Mouse (Mus musculus): ENCODE results near the gene Slc7a14. TPM values are rescaled to one million over a fixed set of nuclear protein-coding genes. Genes with fewer than 3 reads are reported as not detected.

Slc7a14 gene
- polyA plus RNA-seq, 1 experiment from 2014 or later: 0.11 TPM

DNA sequence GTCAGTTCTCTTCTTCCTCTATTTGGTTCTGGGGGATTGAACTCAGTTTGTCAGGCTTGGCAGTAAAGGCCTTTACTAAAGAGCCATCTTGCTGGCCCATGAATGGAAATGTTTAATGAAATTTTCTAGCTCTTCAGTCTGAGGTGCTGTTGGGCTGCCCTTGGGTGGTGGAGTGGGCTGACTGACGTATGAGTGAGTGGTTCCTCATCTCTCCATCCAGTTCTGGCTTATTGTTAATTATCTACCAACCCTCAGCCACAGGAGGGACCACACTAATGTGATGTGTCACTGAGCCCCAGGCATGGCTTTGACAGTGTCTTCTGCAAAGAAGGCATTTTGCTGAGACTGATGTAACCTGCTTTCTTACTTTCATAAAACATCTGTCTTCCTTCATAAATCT lies 66.7 kb downstream of the Slc7a14 start:
- Histone ChIP-seq H3K27ac (ENCODE audit: low read length) (no peak overlapping the region), H3K4me3 (ENCODE audit: low read length) (no peak overlapping the region), H3K27me3 (ENCODE audit: control insufficient read depth, insufficient read depth, low read depth, low read length) (no peaks in the 10 kb centered on the region), H3K9ac (ENCODE audit: low read length) (no peak overlapping the region), H3K4me1 (replicated peaks; ENCODE audit: control insufficient read depth, insufficient read depth, low read length) (no peaks in the 10 kb centered on the region), H3K4me2 (ENCODE audit: low read depth, low read length) (no peak overlapping the region), H3K9me3 (ENCODE audit: control insufficient read depth, low read length) (no peaks in the 10 kb centered on the region), H3K36me3 (ENCODE audit: control insufficient read depth, insufficient read depth, low read length) (no peaks in the 10 kb centered on the region)
- no peak for ATAC-seq (ENCODE audit: low read depth)
- WGBS: 42% methylated on average over 1 of the region's 1 CpGs

GRCm38 (mm10) chr3:31240840-31241239 lies 69.3 kb downstream of the Slc7a14 start:
- Histone ChIP-seq H3K27ac (ENCODE audit: low read length) (no peak overlapping the region), H3K9ac (ENCODE audit: low read length) (no peak overlapping the region), H3K4me2 (ENCODE audit: low read depth, low read length) (no peak overlapping the region), H3K4me3 (ENCODE audit: low read length) (no peak overlapping the region), H3K27me3 (ENCODE audit: control insufficient read depth, insufficient read depth, low read depth, low read length) (no peaks in the 10 kb centered on the region), H3K9me3 (ENCODE audit: control insufficient read depth, low read length) (no peaks in the 10 kb centered on the region), H3K4me1 (replicated peaks; ENCODE audit: control insufficient read depth, insufficient read depth, low read length) (no peaks in the 10 kb centered on the region), H3K36me3 (ENCODE audit: control insufficient read depth, insufficient read depth, low read length) (no peaks in the 10 kb centered on the region)
- WGBS: 85% methylated on average over 8 of the region's 8 CpGs
- ATAC-seq (ENCODE audit: low read depth): no peak

DNA sequence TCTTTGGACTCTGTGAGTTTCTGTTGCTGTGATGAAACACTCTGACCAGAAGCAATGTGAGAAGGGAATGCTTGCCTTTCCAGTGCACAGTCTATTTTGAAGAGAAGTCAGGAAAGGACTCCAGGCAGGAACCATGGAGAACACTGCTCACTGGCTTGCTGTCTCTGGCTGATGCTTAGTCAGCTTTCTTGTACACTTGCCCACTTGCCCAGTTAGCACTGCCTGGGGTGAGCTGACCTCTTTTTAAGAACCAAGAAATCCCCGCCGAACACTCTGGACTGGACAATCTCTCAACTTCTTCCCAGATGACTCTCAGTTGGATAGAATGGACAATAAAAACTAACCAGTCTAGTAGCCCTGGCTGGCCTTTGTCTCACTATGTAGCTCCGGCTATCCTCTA lies 70.5 kb downstream of the Slc7a14 start:
- H3K9ac ChIP-seq (ENCODE audit: low read length): no peak overlapping the region
- 88% methylated on average over 3 of the region's 3 CpGs for WGBS
- H3K4me3 ChIP-seq (ENCODE audit: low read length): no peak overlapping the region
- H3K36me3 ChIP-seq (ENCODE audit: control insufficient read depth, insufficient read depth, low read length): no peaks in the 10 kb centered on the region
- ATAC-seq (ENCODE audit: low read depth): no peak
- H3K4me2 ChIP-seq (ENCODE audit: low read depth, low read length): no peak overlapping the region
- H3K9me3 ChIP-seq (ENCODE audit: control insufficient read depth, low read length): no peaks in the 10 kb centered on the region
- no peaks in the 10 kb centered on the region for H3K27me3 ChIP-seq (ENCODE audit: control insufficient read depth, insufficient read depth, low read depth, low read length)
- no peak overlapping the region for H3K27ac ChIP-seq (ENCODE audit: low read length)
- H3K4me1 ChIP-seq (replicated peaks; ENCODE audit: control insufficient read depth, insufficient read depth, low read length): peaks cover 5% of the 10 kb centered on the region

GRCm38 (mm10) chr3:31237936-31238335 lies 72.2 kb downstream of the Slc7a14 start:
- ATAC-seq (ENCODE audit: low read depth): no peak
- Histone ChIP-seq H3K4me1 (replicated peaks; ENCODE audit: control insufficient read depth, insufficient read depth, low read length) (peaks cover 5% of the 10 kb centered on the region), H3K36me3 (ENCODE audit: control insufficient read depth, insufficient read depth, low read length) (no peaks in the 10 kb centered on the region), H3K27ac (ENCODE audit: low read length) (no peak overlapping the region), H3K9me3 (ENCODE audit: control insufficient read depth, low read length) (no peaks in the 10 kb centered on the region), H3K4me3 (ENCODE audit: low read length) (no peak overlapping the region), H3K27me3 (ENCODE audit: control insufficient read depth, insufficient read depth, low read depth, low read length) (no peaks in the 10 kb centered on the region), H3K9ac (ENCODE audit: low read length) (no peak overlapping the region), H3K4me2 (ENCODE audit: low read depth, low read length) (no peak overlapping the region)
- WGBS: 31% methylated on average over 3 of the region's 3 CpGs

DNA sequence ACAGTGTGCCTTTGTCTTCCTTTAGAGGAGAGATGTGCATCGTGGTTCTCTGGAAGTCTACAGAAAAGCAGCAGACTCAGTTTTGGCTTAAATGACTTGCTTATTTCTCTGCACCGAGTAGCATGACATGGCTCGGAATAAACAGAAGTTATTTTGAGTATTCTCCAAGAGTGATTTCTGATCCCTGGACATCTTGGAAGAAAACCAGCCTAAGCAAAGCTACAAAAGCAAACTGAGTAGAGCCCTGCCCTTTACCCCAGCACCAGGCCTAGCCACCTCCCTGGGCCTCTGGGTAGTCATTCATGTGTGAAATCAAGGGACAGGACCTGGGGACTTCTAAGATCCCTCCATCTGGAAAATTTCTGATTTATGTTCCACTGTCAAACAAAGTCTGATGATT lies 74.0 kb downstream of the Slc7a14 start:
- Histone ChIP-seq H3K4me2 (ENCODE audit: low read depth, low read length) (no peak overlapping the region), H3K9ac (ENCODE audit: low read length) (no peak overlapping the region), H3K27me3 (ENCODE audit: control insufficient read depth, insufficient read depth, low read depth, low read length) (no peaks in the 10 kb centered on the region), H3K27ac (ENCODE audit: low read length) (no peak overlapping the region; the same call in 1 of the 2 replicates), H3K4me1 (replicated peaks; ENCODE audit: control insufficient read depth, insufficient read depth, low read length) (peaks cover 5% of the 10 kb centered on the region), H3K4me3 (ENCODE audit: low read length) (no peak overlapping the region), H3K36me3 (ENCODE audit: control insufficient read depth, insufficient read depth, low read length) (no peaks in the 10 kb centered on the region), H3K9me3 (ENCODE audit: control insufficient read depth, low read length) (no peaks in the 10 kb centered on the region)
- WGBS: 54% methylated on average over 3 of the region's 3 CpGs
- ATAC-seq (ENCODE audit: low read depth): peak; percentile 56

DNA sequence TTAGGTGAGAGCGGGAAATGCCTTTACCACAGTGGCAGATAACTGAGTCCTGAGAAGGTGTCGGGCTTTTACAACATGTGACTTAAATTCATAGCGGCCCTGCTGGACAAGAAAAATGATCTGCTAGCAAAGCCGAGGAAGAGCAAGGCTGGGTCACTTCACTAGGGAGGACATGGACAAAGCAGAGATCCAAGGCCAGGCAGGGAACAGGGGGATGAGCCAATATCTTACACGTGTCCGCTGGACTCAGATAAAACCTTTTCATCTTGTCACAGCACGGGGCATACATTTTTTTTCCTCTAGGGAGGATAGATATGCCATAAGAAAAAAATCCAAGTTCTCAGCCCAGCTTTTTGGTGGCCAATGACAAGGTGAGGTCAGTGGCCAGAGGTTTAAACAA lies 75.8 kb downstream of the Slc7a14 start:
- Histone ChIP-seq H3K4me2 (ENCODE audit: low read depth, low read length) (no peak overlapping the region), H3K27ac (ENCODE audit: low read length) (no peak overlapping the region), H3K4me1 (replicated peaks; ENCODE audit: control insufficient read depth, insufficient read depth, low read length) (peaks cover 5% of the 10 kb centered on the region), H3K27me3 (ENCODE audit: control insufficient read depth, insufficient read depth, low read depth, low read length) (no peaks in the 10 kb centered on the region), H3K4me3 (ENCODE audit: low read length) (no peak overlapping the region), H3K36me3 (ENCODE audit: control insufficient read depth, insufficient read depth, low read length) (no peaks in the 10 kb centered on the region), H3K9ac (ENCODE audit: low read length) (no peak overlapping the region), H3K9me3 (ENCODE audit: control insufficient read depth, low read length) (no peaks in the 10 kb centered on the region)
- WGBS: 34% methylated on average over 7 of the region's 7 CpGs
- peak; percentile 21; the same call in 1 of the 2 replicates for ATAC-seq (ENCODE audit: low read depth)

DNA sequence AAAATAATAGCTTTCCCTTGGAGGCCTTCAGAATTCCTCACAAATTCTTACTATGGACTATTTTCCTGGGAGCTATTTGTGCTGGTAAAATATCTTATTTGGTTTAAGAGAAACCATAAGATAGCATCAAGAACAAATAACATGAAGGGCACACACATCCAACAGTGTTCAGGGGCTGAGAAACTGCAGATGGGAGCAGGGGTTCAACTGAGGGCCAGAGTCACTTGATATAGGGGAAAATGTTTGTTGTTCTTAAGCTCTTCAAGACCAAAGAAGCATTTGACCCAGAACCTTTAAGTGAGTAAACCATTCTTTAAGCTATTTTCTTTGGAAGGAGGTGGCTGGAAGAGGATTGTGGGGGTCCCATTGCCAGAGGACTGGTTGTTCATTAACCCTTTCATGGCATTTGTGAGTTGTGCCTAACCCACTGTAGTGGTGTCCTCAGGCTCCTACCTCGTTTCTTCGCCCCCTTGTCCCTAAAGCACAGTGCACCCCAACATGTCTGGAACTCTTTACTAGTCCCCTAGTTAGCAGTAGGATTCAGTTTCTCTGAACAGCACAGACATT lies 76.3 kb downstream of the Slc7a14 start:
- peak; percentile 58 for ATAC-seq (ENCODE audit: low read depth)
- Histone ChIP-seq H3K27me3 (ENCODE audit: control insufficient read depth, insufficient read depth, low read depth, low read length) (no peaks in the 10 kb centered on the region), H3K36me3 (ENCODE audit: control insufficient read depth, insufficient read depth, low read length) (no peaks in the 10 kb centered on the region), H3K4me3 (ENCODE audit: low read length) (no peak overlapping the region), H3K27ac (ENCODE audit: low read length) (no peak overlapping the region), H3K4me1 (replicated peaks; ENCODE audit: control insufficient read depth, insufficient read depth, low read length) (peaks cover 5% of the 10 kb centered on the region), H3K9ac (ENCODE audit: low read length) (no peak overlapping the region), H3K4me2 (ENCODE audit: low read depth, low read length) (no peak overlapping the region), H3K9me3 (ENCODE audit: control insufficient read depth, low read length) (no peaks in the 10 kb centered on the region)
- 46% methylated on average over 2 of the region's 2 CpGs for WGBS

DNA sequence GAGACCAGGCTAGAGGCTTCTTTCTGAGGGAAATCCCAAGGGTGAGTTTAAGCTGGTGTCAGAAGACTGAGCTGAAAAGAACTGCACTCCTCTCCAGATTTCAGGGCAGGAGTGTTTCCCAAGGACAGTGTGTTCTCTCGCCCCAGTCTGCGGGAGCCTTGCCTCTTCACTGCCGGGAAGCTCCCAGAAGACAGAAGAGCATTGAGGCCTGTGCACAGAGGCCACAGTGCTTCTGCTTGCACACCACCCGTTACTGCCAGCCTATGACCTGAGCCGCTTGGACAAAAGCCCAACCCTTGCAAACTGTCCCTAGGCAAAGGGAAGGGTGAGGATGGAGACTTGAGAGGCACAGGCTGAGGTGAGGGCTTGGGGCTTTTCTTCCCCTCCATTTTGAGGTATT lies 80.9 kb downstream of the Slc7a14 start:
- Histone ChIP-seq H3K4me2 (ENCODE audit: low read depth, low read length) (no peak overlapping the region), H3K4me1 (replicated peaks; ENCODE audit: control insufficient read depth, insufficient read depth, low read length) (no peaks in the 10 kb centered on the region), H3K27me3 (ENCODE audit: control insufficient read depth, insufficient read depth, low read depth, low read length) (no peaks in the 10 kb centered on the region), H3K9me3 (ENCODE audit: control insufficient read depth, low read length) (no peaks in the 10 kb centered on the region), H3K4me3 (ENCODE audit: low read length) (no peak overlapping the region), H3K27ac (ENCODE audit: low read length) (no peak overlapping the region), H3K9ac (ENCODE audit: low read length) (no peak overlapping the region), H3K36me3 (ENCODE audit: control insufficient read depth, insufficient read depth, low read length) (no peaks in the 10 kb centered on the region)
- WGBS: 64% methylated on average over 5 of the region's 5 CpGs
- no peak for ATAC-seq (ENCODE audit: low read depth)

DNA sequence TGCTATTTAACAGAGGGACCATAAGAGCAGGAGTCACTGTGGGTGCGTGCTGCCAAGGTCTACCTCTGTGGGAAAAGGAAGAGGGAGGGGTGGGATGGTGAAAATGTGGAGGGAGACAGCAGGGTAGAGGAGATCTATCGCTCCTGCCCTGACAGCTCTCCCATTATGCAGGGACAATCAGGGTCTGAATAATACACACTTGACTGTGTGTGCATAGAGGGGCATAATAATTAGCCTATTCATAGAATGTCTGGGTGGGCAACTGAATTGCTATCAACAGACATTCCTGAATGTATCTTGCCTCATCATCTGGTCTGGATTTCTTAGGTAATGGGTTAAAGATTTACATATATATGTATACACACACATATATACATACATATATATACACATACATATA lies 81.7 kb downstream of the Slc7a14 start:
- ATAC-seq (ENCODE audit: low read depth): no peak
- Histone ChIP-seq H3K4me2 (ENCODE audit: low read depth, low read length) (no peak overlapping the region), H3K27ac (ENCODE audit: low read length) (no peak overlapping the region), H3K4me3 (ENCODE audit: low read length) (no peak overlapping the region), H3K36me3 (ENCODE audit: control insufficient read depth, insufficient read depth, low read length) (no peaks in the 10 kb centered on the region), H3K9me3 (ENCODE audit: control insufficient read depth, low read length) (no peaks in the 10 kb centered on the region), H3K9ac (ENCODE audit: low read length) (no peak overlapping the region), H3K4me1 (replicated peaks; ENCODE audit: control insufficient read depth, insufficient read depth, low read length) (no peaks in the 10 kb centered on the region), H3K27me3 (ENCODE audit: control insufficient read depth, insufficient read depth, low read depth, low read length) (no peaks in the 10 kb centered on the region)
- 62% methylated on average over 2 of the region's 2 CpGs for WGBS

DNA sequence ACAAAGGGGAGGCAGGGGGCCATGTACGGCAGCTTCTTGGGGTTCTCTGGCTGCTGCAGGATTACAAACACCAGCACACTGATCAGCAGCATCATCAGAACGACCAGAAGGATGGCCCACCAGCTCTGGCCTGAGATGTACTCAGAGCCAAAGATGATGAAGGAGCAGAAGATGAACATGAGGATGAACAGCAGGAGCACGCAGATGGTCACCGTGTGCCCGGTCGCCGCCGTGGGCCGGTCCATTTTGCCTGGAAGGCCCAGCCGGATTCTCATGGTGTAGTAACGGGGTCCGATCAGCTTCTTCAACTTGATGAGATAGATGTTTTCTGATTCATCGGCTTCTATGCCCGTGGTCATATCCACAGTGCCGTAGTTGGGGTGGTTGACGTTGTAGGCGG lies 86.6 kb downstream of the Slc7a14 start:
- WGBS: 94% methylated on average over 17 of the region's 17 CpGs
- Histone ChIP-seq H3K9me3 (ENCODE audit: control insufficient read depth, low read length) (no peaks in the 10 kb centered on the region), H3K4me3 (ENCODE audit: low read length) (no peak overlapping the region), H3K36me3 (ENCODE audit: control insufficient read depth, insufficient read depth, low read length) (no peaks in the 10 kb centered on the region), H3K9ac (ENCODE audit: low read length) (no peak overlapping the region), H3K27ac (ENCODE audit: low read length) (no peak overlapping the region), H3K4me2 (ENCODE audit: low read depth, low read length) (no peak overlapping the region), H3K27me3 (ENCODE audit: control insufficient read depth, insufficient read depth, low read depth, low read length) (no peaks in the 10 kb centered on the region), H3K4me1 (replicated peaks; ENCODE audit: control insufficient read depth, insufficient read depth, low read length) (no peaks in the 10 kb centered on the region)
- no peak for ATAC-seq (ENCODE audit: low read depth)
